Mouse (Mus musculus) intestine, embryonic 16.5 days (tissue): ENCODE results near the gene Nfia. TPM values are rescaled to one million over a fixed set of nuclear protein-coding genes. Genes with fewer than 3 reads are reported as not detected.
A peak's percentile ranks its signal among the peaks of the same experiment; 100 is the strongest.

Experiments
- ATAC-seq: fragments of 200-750 bp; cut with Nextera tagmentation; 2 replicates; pipeline ENCODE4 v1.8.0; 2017; ENCODE audit warnings: moderate TSS enrichment, moderate library complexity
- H3K27ac ChIP-seq: fragments of 300-500 bp; sonication (generic); 2 replicates; pipeline ENCODE4 v1.5.1; 2014; ENCODE audit warnings: mild to moderate bottlenecking, low read length
- H3K27me3 ChIP-seq: fragments of 300-500 bp; sonication (generic); replicated peaks from 2 replicates; pipeline ENCODE4 v1.6.1; 2014; ENCODE audit warnings: low read length, control low read depth, mixed read lengths; ENCODE audit not compliant: control insufficient read depth, insufficient read depth
- H3K36me3 ChIP-seq: fragments of 300-500 bp; sonication (generic); 2 replicates; pipeline ENCODE4 v1.6.1; 2014; ENCODE audit warnings: low read length, control low read depth; ENCODE audit not compliant: control insufficient read depth, insufficient read depth
- H3K4me1 ChIP-seq: fragments of 300-500 bp; sonication (generic); 2 replicates; pipeline ENCODE4 v1.6.1; 2014; ENCODE audit warnings: low read length, control low read depth, mixed read lengths; ENCODE audit not compliant: control insufficient read depth, insufficient read depth
- H3K4me2 ChIP-seq: fragments of 300-500 bp; sonication (generic); 2 replicates; pipeline ENCODE4 v1.6.1; 2014; ENCODE audit warnings: low read depth, low read length, control low read depth
- H3K4me3 ChIP-seq: fragments of 300-500 bp; sonication (generic); 2 replicates; pipeline ENCODE4 v1.5.1; 2014; ENCODE audit warnings: mild to moderate bottlenecking, low read length
- H3K9ac ChIP-seq: fragments of 300-500 bp; sonication (generic); 2 replicates; pipeline ENCODE4 v1.6.1; 2014; ENCODE audit warnings: low read depth, low read length
- H3K9me3 ChIP-seq: fragments of 300-500 bp; sonication (generic); 2 replicates; pipeline ENCODE4 v1.6.1; 2016; ENCODE audit warnings: low read length, control low read depth; ENCODE audit not compliant: control insufficient read depth
- WGBS: fragments of 180-500 bp; shearing (Covaris S2); extraction: QIAGEN DNeasy Blood & Tissue Kit; methylation state at CpG from one replicate; pipeline ENCODE4 v1.1.7; 2014; 5-methylcytosine and 5-hydroxymethylcytosine counted together
- polyA plus RNA-seq: library from polyadenylated mRNA; unstranded; fragments of >200 nt; fragmentation: Nextera tagmentation; extraction: Ambion mirVana; gene quantifications from 2 replicates; pipeline ENCODE4 v1.2.1, GENCODE M21; 2015

The Nfia gene
- polyA plus RNA-seq, 1 experiment from 2014 or later = 24.0 TPM

DNA sequence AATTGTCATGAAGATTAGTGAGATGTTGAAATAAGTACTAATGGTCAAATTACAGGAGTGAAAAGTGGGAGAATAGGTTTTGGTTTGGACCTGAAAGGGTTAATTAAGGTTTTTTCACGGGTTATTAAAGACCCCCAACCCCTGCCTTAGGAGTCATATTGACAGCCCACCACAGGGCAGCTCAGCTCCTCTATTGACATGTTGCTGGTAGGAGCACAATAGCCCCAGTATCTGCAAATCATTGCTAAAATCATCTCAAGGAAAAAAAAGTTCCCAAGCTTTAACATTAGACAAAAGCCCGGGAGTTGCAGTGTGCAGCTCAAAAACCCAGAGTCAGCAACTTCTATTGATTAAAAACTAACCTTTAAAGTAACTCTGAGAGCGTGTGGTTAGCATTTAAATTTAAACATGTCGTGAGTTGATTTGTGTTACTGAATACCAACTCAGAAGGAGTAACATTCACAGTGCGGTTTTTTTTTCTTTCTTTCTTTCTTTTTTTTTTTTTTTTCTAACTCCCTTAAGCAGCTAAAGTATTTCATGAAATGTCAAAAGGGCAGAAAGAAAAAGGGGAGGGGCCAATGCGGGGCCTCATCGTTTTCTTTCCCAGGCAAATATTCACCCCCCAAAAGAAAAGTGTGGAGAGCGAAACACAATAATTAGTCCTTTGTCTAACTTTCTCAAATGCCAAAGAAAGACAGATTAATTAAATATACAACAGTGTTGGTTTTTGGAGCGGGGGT lies 335.6 kb downstream of the Nfia start:
- Histone ChIP-seq H3K4me2 (0 out of 2 replicates have a peak overlapping the region, but pooled peaks have one; percentile 14), H3K9ac (no peak overlapping the region), H3K27me3 (no peaks in the 10 kb centered on the region), H3K27ac (peak overlapping the region; percentile 45), H3K9me3 (no peaks in the 10 kb centered on the region), H3K4me1 (peaks cover 24% of the 10 kb centered on the region), H3K36me3 (no peaks in the 10 kb centered on the region), H3K4me3 (no peak overlapping the region)
- no peak for ATAC-seq
- WGBS = 12% methylated on average over 9 of the region's 9 CpGs

DNA sequence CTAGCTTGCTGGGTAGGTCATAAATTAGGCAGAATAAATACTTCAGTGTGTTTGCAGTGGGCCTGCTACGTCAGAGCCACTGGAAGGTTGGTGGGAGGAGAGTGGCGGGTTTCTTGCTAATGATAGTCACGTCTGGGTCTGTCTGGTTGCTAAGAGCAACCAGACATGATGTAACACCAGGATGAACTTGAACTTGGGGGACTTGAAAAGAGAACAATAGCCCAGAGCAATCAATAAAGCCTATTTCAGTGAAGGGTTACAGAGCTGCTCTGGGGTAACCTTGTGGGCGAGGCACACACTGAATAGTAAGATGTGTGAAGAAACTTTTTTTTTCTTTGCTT lies 336.1 kb downstream of the Nfia start:
- H3K4me1 ChIP-seq = peaks cover 24% of the 10 kb centered on the region
- no peak overlapping the region for H3K4me3 ChIP-seq
- 21% methylated on average over 4 of the region's 4 CpGs for WGBS
- no peaks in the 10 kb centered on the region for H3K36me3 ChIP-seq
- H3K27ac ChIP-seq = peak overlapping the region; percentile 40
- peak; percentile 41 for ATAC-seq
- H3K9me3 ChIP-seq = no peaks in the 10 kb centered on the region
- H3K9ac ChIP-seq = no peak overlapping the region
- 0 out of 2 replicates have a peak overlapping the region, but pooled peaks have one; percentile 14 for H3K4me2 ChIP-seq
- H3K27me3 ChIP-seq = no peaks in the 10 kb centered on the region

DNA sequence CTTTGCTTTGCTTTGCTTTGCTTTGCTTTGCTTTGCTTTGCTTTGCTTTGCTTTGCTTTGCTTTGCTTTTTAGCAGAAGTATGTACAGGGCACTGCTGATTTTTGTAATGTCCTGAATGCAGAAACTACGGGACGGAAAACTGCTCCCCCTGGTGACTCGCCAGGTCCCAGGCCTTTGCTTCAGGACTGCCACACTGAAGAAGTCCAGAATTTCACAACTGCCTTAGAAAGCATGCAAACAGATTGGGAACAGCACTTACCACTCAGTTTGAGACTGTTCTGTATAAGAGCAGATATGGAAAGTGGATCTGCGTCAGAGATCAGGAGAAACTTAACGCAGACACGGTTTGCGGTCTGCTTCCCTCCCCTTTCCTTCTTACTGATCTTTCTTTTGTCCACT lies 336.5 kb downstream of the Nfia start:
- peak; percentile 61 for ATAC-seq
- H3K36me3 ChIP-seq = no peaks in the 10 kb centered on the region
- H3K27me3 ChIP-seq = no peaks in the 10 kb centered on the region
- H3K4me1 ChIP-seq = peaks cover 24% of the 10 kb centered on the region
- WGBS = 21% methylated on average over 7 of the region's 7 CpGs
- H3K4me2 ChIP-seq = no peak overlapping the region
- peak overlapping the region; percentile 40 for H3K27ac ChIP-seq
- no peak overlapping the region for H3K4me3 ChIP-seq
- no peaks in the 10 kb centered on the region for H3K9me3 ChIP-seq
- no peak overlapping the region for H3K9ac ChIP-seq

DNA sequence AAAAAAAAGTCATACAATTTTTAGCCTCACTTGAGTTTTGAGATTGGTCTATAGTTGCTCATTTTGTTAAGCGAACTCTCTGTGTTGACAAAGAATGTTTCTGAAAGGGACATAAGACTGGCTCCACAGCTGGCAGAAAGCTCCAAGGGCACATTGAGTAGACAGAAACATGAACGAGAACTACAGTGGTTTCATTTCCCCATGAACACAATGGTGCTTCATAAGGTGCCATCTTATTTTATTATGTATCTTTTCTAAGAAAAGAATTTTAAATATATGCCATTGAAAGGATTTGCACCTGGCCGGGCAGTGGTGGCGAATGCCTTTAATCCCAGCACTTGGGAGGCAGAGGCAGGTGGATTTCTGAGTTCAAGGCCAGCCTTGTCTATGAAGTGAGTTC lies 337.4 kb downstream of the Nfia start:
- WGBS = 88% methylated on average over 4 of the region's 4 CpGs
- no peak for ATAC-seq
- Histone ChIP-seq H3K9ac (no peak overlapping the region), H3K4me1 (peaks cover 24% of the 10 kb centered on the region), H3K9me3 (no peaks in the 10 kb centered on the region), H3K4me2 (no peak overlapping the region), H3K4me3 (no peak overlapping the region), H3K27me3 (no peaks in the 10 kb centered on the region), H3K27ac (no peak overlapping the region), H3K36me3 (no peaks in the 10 kb centered on the region)

DNA sequence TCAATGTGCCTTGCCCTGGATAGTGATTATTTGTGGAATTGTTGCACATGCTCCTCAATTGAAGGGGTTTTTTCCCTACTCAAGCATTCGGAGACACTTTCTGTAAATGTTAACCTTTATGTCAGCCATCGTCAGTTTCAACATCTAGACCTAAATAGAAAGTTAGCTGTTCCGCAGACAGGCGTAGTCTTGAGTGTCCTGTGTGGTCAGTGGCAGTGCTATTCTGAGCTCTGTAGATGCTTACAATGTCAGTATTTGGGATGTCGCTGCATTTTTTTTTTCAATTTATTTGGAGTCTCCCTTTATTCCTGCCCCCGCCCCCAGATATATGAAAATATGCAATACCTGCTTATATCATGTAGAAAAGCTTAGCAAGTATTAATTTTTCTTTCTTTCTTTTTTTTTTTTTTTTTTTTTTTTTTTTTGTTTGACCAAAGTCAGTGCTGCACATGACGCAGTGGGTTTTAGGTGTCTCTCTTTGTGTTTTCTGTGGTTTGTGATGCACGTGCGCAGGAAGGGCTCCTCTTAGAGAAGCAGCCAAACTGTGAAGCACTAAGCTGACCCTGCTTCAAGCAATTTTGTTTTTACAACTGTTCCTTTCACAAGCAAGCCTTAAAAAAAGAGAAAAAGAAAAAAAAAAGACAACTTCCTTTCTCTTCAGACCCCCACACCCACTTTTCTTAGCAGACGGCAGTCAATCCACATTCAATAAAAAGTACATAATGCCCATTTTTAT lies 340.9 kb downstream of the Nfia start:
- Histone ChIP-seq H3K4me1 (no peaks in the 10 kb centered on the region), H3K36me3 (no peaks in the 10 kb centered on the region), H3K9me3 (no peaks in the 10 kb centered on the region), H3K27me3 (no peaks in the 10 kb centered on the region), H3K4me2 (no peak overlapping the region), H3K4me3 (no peak overlapping the region), H3K9ac (no peak overlapping the region), H3K27ac (no peak overlapping the region)
- ATAC-seq = no peak
- WGBS = 82% methylated on average over 10 of the region's 10 CpGs

DNA sequence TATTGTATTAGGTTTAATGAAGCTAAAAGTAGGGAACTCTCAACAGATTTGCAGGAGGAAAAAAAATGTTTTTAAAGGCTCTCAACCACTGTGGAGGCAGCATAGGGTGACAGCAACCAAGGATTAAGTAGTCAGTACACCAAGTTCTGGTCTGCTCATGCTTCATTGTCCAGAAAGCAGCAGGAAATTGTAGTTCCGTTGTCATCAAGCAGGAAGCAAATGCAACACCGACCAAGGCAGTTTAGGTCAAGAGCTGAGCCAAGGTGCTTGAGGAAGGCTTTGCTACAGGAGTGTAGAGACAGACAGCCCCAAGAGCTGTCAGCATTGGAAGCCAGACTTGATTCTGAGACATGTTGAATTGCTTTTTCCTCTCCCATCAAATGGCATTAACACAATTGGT lies 342.4 kb downstream of the Nfia start:
- Histone ChIP-seq H3K36me3 (no peaks in the 10 kb centered on the region), H3K4me3 (no peak overlapping the region), H3K9ac (no peak overlapping the region), H3K4me1 (no peaks in the 10 kb centered on the region), H3K9me3 (no peaks in the 10 kb centered on the region), H3K27me3 (no peaks in the 10 kb centered on the region), H3K27ac (no peak overlapping the region), H3K4me2 (no peak overlapping the region)
- 74% methylated on average over 2 of the region's 2 CpGs for WGBS
- ATAC-seq = no peak

DNA sequence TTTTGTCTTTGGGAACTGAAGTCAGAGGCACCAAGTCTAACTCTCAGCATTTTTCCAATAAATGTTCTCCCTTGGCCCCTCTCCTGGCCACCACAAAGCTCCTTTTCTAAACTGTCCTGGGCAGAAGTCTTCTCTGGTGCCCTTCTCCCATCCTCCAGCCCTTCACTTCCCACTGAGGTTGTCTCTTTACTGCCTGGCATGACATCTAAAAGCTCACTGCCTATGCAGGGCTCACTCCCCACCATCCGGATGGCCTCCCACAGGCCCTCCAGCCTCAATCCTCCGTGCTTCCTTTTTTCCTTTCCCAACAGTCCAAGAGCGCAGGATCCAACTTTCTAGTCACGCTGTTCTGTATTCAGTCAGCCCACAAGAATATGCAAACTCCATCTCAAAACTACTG lies 342.9 kb downstream of the Nfia start:
- Histone ChIP-seq H3K36me3 (no peaks in the 10 kb centered on the region), H3K9me3 (no peaks in the 10 kb centered on the region), H3K9ac (no peak overlapping the region), H3K4me2 (no peak overlapping the region), H3K4me1 (no peaks in the 10 kb centered on the region), H3K27ac (no peak overlapping the region), H3K4me3 (no peak overlapping the region), H3K27me3 (no peaks in the 10 kb centered on the region)
- no peak for ATAC-seq
- WGBS = 90% methylated on average over 4 of the region's 4 CpGs

DNA sequence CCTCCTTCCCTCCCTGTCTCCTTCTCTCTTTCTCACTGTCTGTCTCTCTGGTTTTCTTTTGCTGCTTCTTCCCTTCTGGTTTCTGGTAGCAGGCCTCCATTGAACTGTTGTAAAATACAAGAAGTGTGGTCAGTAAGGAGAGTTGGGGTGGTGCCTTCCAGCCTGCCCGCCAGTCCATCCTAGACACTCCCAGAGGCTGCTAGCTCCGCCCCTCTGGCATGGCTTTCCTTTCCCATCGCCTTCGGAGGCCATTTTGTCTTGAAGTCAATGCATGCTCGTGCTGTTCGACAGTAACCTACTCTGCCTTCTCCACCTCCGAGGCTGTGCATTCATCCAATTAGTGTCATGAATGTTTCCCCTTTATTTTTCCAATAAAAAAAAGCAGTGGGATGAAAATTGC lies 343.5 kb downstream of the Nfia start:
- Histone ChIP-seq H3K27ac (no peak overlapping the region), H3K36me3 (no peaks in the 10 kb centered on the region), H3K27me3 (no peaks in the 10 kb centered on the region), H3K4me1 (no peaks in the 10 kb centered on the region), H3K4me3 (no peak overlapping the region), H3K9ac (no peak overlapping the region), H3K9me3 (no peaks in the 10 kb centered on the region), H3K4me2 (no peak overlapping the region)
- no peak for ATAC-seq
- WGBS = 92% methylated on average over 7 of the region's 7 CpGs

DNA sequence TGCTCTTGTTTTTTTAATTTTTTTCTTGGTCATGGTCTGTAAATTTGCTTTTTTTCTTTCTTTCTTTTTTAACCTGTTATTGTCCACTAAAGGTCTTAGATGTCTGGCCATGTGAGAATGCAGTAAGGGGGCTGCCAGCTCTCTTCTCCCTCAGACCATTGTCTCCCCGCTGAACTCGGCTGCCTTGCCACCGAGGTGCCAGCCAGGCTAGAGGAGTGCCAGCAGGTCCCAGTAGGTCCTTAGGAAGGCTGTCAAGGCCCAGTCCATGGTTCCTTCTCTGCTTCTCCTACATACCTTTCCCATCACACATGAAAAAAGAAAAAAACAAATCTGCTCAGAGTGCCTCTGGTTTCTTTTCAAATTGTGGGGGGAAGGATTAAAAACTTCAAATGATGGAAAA lies 345.6 kb downstream of the Nfia start:
- H3K36me3 ChIP-seq = no peaks in the 10 kb centered on the region
- 71% methylated on average over 3 of the region's 3 CpGs for WGBS
- no peak overlapping the region for H3K4me3 ChIP-seq
- no peak for ATAC-seq
- no peaks in the 10 kb centered on the region for H3K9me3 ChIP-seq
- H3K27ac ChIP-seq = no peak overlapping the region
- no peak overlapping the region for H3K4me2 ChIP-seq
- H3K9ac ChIP-seq = no peak overlapping the region
- no peaks in the 10 kb centered on the region for H3K4me1 ChIP-seq
- H3K27me3 ChIP-seq = no peaks in the 10 kb centered on the region
